Mouse (Mus musculus) kidney, postnatal 10 days (tissue): Measurements from ENCODE around the gene Rbp7.
"Not testable (repeated sequence)": the region's sequence is repeated elsewhere in the genome, so short reads cannot be mapped to it uniquely, and the experiment has no call there.

Source experiments
- DNase-seq: peaks from one replicate; pipeline ENCODE4 v3.0.0; 2021; ENCODE audit warnings: mixed read lengths

The Rbp7 gene

GRCm38 (mm10) chr4:149454263-149454662 is 515 bp downstream of the Rbp7 start:
- DNase-seq: no peak

- peak; percentile 61 for DNase-seq
Observed at GRCm38 (mm10) chr4:149453656-149454055, 1.1 kb downstream of the Rbp7 start.

GRCm38 (mm10) chr4:149450636-149451035 is 4.1 kb downstream of the Rbp7 start:
- DNase-seq: no peak

- no peak for DNase-seq
Observed at GRCm38 (mm10) chr4:149446309-149446708, 8.5 kb downstream of the Rbp7 start.

GRCm38 (mm10) chr4:149445868-149446267 is 8.9 kb downstream of the Rbp7 start:
- peak; percentile 81 for DNase-seq

- peak; percentile 96 for DNase-seq
Observed at GRCm38 (mm10) chr4:149444964-149445701, 9.6 kb downstream of the Rbp7 start.

- no peak for DNase-seq
Observed at GRCm38 (mm10) chr4:149444465-149444864, 10.3 kb downstream of the Rbp7 start.

- no peak for DNase-seq
Observed at GRCm38 (mm10) chr4:149442436-149442835, 12.3 kb downstream of the Rbp7 start.

GRCm38 (mm10) chr4:149440576-149440975 is 14.2 kb downstream of the Rbp7 start:
- DNase-seq: no peak

GRCm38 (mm10) chr4:149431887-149432286 is 22.9 kb downstream of the Rbp7 start:
- not testable (repeated sequence) for DNase-seq

- no peak for DNase-seq
Observed at GRCm38 (mm10) chr4:149429592-149429991, 25.2 kb downstream of the Rbp7 start.

- peak; percentile 100 for DNase-seq
Observed at GRCm38 (mm10) chr4:149426325-149427199, 28.2 kb downstream of the Rbp7 start, which contains the start of gene Ube4b. Ube4b (minus strand) TSS chr4:149426749.

GRCm38 (mm10) chr4:149425801-149426292 is 28.9 kb downstream of the Rbp7 start:
- peak; percentile 64 for DNase-seq

GRCm38 (mm10) chr4:149424755-149425154 is 30.0 kb downstream of the Rbp7 start:
- no peak for DNase-seq

GRCm38 (mm10) chr4:149417854-149418365 is 36.9 kb downstream of the Rbp7 start:
- DNase-seq: no peak

- no peak for DNase-seq
Observed at GRCm38 (mm10) chr4:149416986-149417385, 37.8 kb downstream of the Rbp7 start.

- no peak for DNase-seq
Observed at GRCm38 (mm10) chr4:149416417-149416816, 38.4 kb downstream of the Rbp7 start.

GRCm38 (mm10) chr4:149415651-149416169 is 39.1 kb downstream of the Rbp7 start:
- peak; percentile 46 for DNase-seq

GRCm38 (mm10) chr4:149414259-149414658 is 40.5 kb downstream of the Rbp7 start:
- no peak for DNase-seq

- no peak for DNase-seq
Observed at GRCm38 (mm10) chr4:149409759-149410158, 45.0 kb downstream of the Rbp7 start.

GRCm38 (mm10) chr4:149408331-149408730 is 46.4 kb downstream of the Rbp7 start:
- no peak for DNase-seq

GRCm38 (mm10) chr4:149407461-149407860 is 47.3 kb downstream of the Rbp7 start:
- no peak for DNase-seq
